Mouse (Mus musculus): ENCODE measurements at regions not wholly inside any gene's neighbourhood (a gene's known extent, or its start where the extent isn't known, plus 50 kb on each side); places are given as distances from the start of the nearest gene placed in this dataset.

GRCm38 (mm10) chr13:85352061-85352460 is 63.1 kb upstream of the Rasa1 start:
- no peak for TF ChIP-seq CTCF (IDR thresholded peaks at IDR 0.05; ENCODE audit: borderline replicate concordance, control insufficient read depth, extremely low read depth, insufficient read depth, low read length, poor library complexity)
- TF ChIP-seq POLR2A (IDR thresholded peaks at IDR 0.05; ENCODE audit: control insufficient read depth, extremely low read depth, insufficient read depth, low read length, poor library complexity) = no peak

Data from thymus, adult 2 months (tissue).